Mouse (Mus musculus): ENCODE results near the gene Rnf24.
"Not testable (repeated sequence)": the region's sequence is repeated elsewhere in the genome, so short reads cannot be mapped to it uniquely, and the experiment has no call there.

Gene Rnf24

DNA sequence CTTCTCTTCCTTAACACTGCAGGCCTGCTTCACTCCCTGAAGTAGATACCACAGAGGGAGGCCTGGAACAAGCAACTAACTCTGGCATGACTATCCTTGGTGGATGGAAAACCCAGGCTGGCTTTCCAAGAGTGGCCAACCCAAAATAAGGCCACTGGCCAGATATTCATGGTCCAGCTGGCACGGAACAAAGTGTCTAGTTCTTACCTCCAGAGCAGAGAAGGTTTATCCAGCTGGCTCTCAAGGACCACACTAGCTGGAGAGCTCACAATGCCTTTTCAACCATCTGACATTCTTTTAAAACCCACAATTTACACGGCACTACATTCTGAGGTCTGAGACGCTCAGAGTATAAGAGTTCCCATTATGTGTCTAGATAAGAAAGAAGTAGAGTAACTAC is 8.2 kb downstream of the Rnf24 start:
- no peak for DNase-seq (ENCODE audit: low spot score in 2 of 2)

DNA sequence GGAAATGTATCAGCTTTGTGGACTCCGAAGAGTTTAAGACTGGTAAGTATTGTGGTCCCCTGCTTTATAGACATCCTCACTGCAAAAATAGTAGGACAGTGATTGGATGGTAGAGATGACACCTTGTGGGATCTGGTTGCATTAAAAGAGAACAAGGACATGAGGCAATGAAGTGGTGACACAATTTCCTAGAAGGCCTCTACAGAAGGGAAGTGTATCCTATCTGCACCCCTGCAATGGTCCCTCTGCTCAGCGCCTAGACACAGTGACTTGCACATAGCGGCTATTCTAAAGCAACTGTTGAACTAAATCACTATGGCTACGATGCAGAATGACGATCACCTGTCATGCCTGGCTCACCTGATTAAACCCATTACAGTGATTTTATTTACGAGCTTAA is 15.1 kb downstream of the Rnf24 start:
- no peak for DNase-seq (ENCODE audit: low spot score in 2 of 2)

- DNase-seq (ENCODE audit: low spot score in 2 of 2), result no peak
Measured at GRCm38 (mm10) chr2:131330548-131330947, 22.1 kb downstream of the Rnf24 start.

DNA sequence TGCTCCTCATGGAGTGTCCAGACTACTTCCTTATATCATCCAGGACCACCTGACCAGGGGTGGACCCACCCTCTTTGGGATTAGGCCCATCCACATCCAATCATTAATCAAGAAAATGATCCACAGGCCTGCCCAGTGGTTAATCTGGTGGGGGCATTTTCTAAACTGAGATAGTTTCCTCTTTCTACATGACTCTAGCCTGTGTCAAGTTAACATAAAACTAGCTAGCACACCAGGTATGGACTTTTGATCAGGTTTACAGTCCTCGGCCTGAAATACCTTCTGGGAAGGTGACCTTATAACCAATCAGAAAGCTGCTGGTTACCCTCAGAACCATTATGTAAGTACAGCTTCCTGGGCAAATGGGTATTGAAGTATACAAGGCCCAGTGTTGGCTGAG is 23.7 kb downstream of the Rnf24 start:
- no peak for DNase-seq (ENCODE audit: low spot score in 2 of 2)

- DNase-seq (ENCODE audit: low spot score in 2 of 2), result no peak
Measured at GRCm38 (mm10) chr2:131326044-131326443, 26.6 kb downstream of the Rnf24 start.

DNA sequence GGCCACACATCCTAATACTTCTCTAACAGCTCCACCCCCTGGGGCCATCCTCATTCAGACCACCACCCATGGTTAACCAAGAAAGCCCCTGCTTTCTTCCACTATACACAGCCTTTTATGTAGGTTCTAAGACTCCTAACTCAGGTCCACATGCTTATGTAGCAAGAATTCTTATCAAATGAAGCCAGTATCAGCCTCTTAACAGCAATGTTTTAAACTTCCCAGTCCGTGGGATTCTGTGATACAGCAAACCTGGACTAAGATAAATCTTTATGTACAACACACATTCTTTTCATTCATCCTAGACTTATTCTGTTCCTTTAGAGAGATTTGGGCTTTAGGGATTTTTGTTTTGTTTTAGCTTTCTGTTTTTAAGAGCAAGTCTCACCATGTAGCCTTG is 29.0 kb downstream of the Rnf24 start:
- no peak for DNase-seq (ENCODE audit: low spot score in 2 of 2)

- not testable (repeated sequence) for DNase-seq (ENCODE audit: low spot score in 2 of 2)
Measured at GRCm38 (mm10) chr2:131321192-131321591, 31.5 kb downstream of the Rnf24 start.

DNA sequence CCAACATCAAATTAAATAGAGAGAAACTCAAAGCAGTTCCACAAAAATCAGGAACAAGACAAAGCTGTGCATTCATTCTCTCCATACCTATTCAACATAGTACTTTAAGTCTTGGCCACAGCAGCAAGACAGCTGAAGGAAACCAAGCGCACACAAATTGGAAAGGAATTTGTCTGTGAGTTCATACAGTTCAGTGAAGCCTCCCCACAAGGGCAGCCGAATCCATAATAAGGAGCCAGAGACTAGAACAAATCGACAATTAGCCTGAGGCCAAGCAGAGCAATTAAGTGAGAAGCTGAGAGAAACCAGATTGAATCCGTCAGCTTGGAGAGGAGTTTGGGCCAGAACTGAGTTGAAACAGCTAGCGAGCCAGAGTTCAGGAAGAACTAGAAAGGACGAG is 33.3 kb downstream of the Rnf24 start:
- DNase-seq (ENCODE audit: low spot score in 2 of 2), result no peak

DNA sequence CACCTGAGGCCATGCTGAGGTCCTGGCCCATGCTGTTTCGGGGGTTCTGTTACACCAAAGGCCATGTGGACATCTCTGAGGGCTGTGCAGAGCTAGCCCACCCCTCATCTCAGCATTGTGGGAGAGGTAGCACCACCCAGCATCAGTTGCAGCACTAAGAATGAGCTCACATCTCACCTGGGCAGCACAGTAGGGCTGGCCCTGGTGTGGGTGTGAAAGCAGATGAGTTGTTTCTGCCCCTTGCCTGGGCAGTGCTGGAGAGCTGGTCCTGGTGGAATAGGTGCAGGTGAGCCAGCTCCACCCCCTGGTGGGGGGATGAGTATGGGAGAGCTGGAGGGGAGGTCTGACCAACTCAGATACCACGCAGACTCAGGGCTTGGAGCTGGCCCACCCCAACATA is 36.5 kb downstream of the Rnf24 start:
- no peak for DNase-seq (ENCODE audit: low spot score in 2 of 2)

DNA sequence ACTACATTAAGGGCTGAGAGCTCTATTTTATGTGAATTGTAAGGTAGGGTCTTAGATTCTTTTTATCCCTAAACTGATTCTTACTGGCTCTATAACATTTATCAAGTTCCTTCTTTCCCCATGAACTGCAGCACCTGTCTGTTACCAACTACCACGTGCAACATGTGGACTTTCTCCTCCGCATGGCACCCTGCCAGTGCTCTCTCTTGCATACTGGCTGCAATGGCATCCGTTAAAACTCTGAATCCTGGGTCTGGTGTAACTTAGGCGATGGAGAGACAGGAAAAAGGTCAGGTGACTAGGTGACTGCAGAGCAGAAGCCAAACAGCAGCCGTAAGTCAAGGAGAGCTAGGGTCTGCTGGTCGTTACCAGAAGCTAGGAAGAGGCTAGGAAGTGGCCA is 43.4 kb downstream of the Rnf24 start:
- no peak for DNase-seq (ENCODE audit: low spot score in 2 of 2)

GRCm38 (mm10) chr2:131307822-131308221 is 44.9 kb downstream of the Rnf24 start:
- DNase-seq (ENCODE audit: low spot score in 2 of 2), result no peak

GRCm38 (mm10) chr2:131307391-131307790 is 45.3 kb downstream of the Rnf24 start:
- DNase-seq (ENCODE audit: low spot score in 2 of 2), result no peak

DNA sequence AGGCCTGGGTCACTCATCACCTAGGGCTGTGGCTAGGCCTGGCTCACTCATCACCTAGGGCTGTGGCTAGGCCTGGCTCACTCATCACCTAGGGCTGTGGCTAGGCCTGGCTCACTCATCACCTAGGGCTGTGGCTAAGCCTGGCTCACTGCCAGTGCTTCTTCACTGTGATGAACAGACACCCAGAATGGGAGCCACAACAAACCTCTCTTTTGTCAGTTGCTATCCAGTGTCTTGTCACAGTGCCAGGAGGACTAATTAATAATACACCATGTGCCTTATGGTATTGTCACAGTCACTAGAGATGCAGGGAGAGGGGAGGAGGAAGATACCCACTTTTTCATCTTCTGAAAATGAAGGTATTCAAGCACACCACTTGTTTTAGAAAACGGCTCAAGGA is 47.5 kb downstream of the Rnf24 start:
- not testable (repeated sequence) for DNase-seq (ENCODE audit: low spot score in 2 of 2)

GRCm38 (mm10) chr2:131304497-131304896 is 48.2 kb downstream of the Rnf24 start:
- no peak for DNase-seq (ENCODE audit: low spot score in 2 of 2)

- no peak for DNase-seq (ENCODE audit: low spot score in 2 of 2)
Measured at GRCm38 (mm10) chr2:131301635-131302034, 51.1 kb downstream of the Rnf24 start.

DNA sequence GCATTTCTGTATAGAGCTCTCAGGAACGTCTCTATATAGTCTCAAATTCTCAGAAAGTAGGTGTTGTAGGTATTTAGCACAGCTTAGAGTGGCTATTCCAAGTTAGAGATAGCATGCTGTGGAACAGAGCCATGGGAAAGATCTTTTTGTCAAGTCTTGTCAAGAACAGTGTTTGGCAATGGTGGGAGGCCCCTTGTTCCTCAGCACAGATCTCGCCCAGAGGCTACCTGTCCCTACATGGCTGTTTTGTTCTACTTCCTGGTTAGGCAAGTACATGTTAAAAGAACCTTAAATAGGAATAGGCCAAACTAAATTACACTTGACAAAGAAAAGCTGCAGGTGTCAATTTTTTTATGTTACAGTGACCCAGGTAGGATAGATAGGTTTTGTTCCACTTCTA is 52.2 kb downstream of the Rnf24 start:
- DNase-seq (ENCODE audit: low spot score in 2 of 2), result no peak

GRCm38 (mm10) chr2:131298674-131299073 is 54.0 kb downstream of the Rnf24 start:
- DNase-seq (ENCODE audit: low spot score in 2 of 2), result not testable (repeated sequence)

DNA sequence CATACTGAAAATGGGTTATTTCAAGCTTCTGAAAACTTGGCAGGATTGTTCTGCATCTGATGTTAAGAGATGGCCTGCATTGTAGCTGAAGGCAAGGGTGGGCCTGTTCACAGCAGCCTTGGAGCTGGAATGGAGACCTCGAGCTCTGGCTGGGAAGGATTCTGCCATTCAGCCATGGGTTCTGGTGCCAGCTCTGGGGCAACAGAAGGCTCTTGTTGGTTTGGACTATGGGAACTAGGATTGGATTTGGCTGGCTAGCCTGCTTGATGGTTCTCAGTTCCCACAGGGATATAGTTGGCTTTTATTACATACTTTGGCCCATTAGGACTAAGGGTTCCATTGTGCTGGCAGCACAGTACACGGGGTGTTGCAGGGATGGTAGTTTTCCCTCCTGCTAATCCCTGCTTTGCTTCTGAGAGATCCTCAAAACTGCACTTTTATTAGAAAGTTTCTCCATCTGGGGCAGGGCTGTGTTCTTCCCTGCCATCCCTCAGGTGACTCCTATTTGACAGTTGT is 55.9 kb downstream of the Rnf24 start:
- DNase-seq (ENCODE audit: low spot score in 2 of 2), result no peak

DNA sequence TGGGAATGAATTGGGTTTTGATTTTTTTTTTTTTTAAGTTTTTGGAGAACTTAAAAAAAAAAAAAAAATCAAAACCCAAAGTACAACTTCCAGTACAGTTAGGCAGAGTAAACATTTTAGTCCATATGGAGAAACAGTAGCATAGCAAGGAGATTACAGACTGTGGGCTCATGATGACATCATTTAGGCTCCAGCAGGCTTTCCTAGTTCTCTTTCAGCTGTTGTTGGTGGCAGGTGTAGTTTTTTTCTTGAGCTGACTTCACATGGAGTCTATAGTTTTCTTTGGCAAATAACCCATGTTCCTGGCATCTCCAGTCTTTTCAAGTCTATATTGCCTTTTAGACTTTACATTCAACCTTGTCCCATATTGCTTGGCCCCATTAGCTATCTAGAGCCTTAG is 62.0 kb downstream of the Rnf24 start:
- no peak for DNase-seq (ENCODE audit: low spot score in 2 of 2)

GRCm38 (mm10) chr2:131286276-131286675 is 66.4 kb downstream of the Rnf24 start:
- DNase-seq (ENCODE audit: low spot score in 2 of 2), result no peak

GRCm38 (mm10) chr2:131281596-131281995 is 71.1 kb downstream of the Rnf24 start:
- no peak for DNase-seq (ENCODE audit: low spot score in 2 of 2)

- no peak for DNase-seq (ENCODE audit: low spot score in 2 of 2)
Measured at GRCm38 (mm10) chr2:131276722-131277121, 76.0 kb downstream of the Rnf24 start.

GRCm38 (mm10) chr2:131275493-131275892 is 77.2 kb downstream of the Rnf24 start:
- DNase-seq (ENCODE audit: low spot score in 2 of 2), result no peak

DNA sequence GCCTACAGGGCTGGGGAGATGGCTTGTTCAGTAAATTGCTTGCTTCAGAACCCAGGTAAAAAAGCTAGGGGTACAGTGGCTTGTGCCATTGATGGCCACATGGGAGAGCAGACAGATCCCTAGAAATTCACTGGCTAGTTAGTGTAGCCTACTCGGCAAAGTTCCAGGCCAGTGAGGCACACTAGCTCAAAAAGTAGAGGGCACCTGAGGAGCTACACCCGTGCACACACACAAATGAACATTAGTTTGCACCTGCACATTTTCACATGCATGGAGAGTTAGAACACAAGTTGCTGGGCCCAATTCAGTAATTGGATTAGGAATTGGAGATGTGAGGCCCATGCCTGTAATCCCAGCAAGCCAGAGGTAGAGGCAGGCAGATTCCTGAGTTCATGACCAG is 87.6 kb downstream of the Rnf24 start:
- DNase-seq (ENCODE audit: low spot score in 2 of 2), result no peak

- DNase-seq (ENCODE audit: low spot score in 2 of 2), result no peak
Measured at GRCm38 (mm10) chr2:131264027-131264426, 88.7 kb downstream of the Rnf24 start.
